Mouse (Mus musculus): Measurements from ENCODE around the gene Col27a1. TPM values are rescaled to one million over a fixed set of nuclear protein-coding genes. Genes with fewer than 3 reads are reported as not detected.

The Col27a1 gene
- total RNA-seq, 1 experiment = 2.4 TPM

DNA sequence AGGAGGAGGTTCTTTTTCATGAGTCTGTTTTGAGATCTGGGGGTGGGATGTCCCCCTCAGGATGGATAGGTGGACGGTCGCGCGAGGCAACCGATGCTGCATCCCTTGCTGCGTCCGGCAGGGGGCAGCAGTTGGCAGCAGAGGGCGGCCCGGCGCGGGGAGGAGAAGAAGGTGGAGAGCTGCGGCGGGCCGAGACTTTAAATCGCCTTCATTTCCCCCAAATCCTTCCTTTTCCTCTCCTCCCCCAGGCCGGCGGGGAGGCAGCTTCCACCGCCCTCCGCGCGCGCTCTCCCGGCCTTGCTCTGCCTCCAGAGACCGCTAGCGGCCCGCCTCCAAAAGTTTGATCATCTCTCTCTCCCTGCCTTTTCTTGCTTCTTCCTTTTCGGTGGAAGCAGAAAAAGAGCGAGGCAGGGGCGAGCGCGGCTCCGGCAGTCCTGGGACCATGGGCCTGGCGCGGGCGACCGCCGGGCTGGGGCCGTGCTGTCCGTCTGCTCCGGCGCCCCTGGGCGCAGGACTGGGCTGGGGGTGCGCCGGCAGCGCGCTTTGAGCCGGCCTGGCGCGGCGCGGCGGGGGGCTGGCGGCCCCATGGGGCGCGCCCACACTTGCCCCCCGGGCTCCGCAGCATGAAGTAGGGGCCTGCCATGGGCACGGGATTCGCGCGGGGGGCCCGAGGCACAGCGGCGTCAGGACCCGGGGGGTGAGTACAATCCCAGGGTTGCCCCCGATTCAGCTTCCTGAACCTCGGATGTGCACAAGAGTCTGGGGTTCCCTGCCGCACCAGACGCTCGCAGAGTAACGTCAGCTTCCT, 1.6 kb downstream of the Col27a1 start:
- Histone ChIP-seq H3K4me1 (ENCODE audit: control insufficient read depth in 2 of 2, insufficient read depth in 2 of 2, low read length in 2 of 2, poor library complexity in 1 of 2) (no peaks in the 10 kb centered on the region), H3K36me3 (ENCODE audit: control insufficient read depth, insufficient read depth, low read length, poor library complexity, severe bottlenecking) (no peaks in the 10 kb centered on the region), H3K9me3 (ENCODE audit: control insufficient read depth, insufficient read depth, low read depth, low read length) (no peaks in the 10 kb centered on the region), H3K27ac (ENCODE audit: insufficient read depth, low read depth, low read length, poor library complexity, severe bottlenecking) (no peak overlapping the region), H3K4me3 (ENCODE audit: insufficient read depth in 1 of 2, low read depth in 1 of 2, low read length in 2 of 2, poor library complexity in 1 of 2, severe bottlenecking in 1 of 2) (peak overlapping the region; percentile 62 to 87), H3K9ac (ENCODE audit: insufficient read depth, low read depth, low read length, poor library complexity, severe bottlenecking) (peak overlapping the region; percentile 67)
- no peak for TF ChIP-seq CHD2 (IDR thresholded peaks at IDR 0.05; ENCODE audit: low read depth, low read length)
- TF ChIP-seq HCFC1 (IDR thresholded peaks at IDR 0.05; ENCODE audit: borderline replicate concordance, insufficient read depth, low read length) = no peak
- no peak for TF ChIP-seq ZNF384 (IDR thresholded peaks at IDR 0.05; ENCODE audit: low read depth, low read length)
- no peak for TF ChIP-seq ZC3H11A (IDR thresholded peaks at IDR 0.05; ENCODE audit: borderline replicate concordance, low read depth, low read length)
- TF ChIP-seq MAFK (IDR thresholded peaks at IDR 0.05; ENCODE audit: insufficient read depth, low read depth, low read length) = no peak
- in situ Hi-C loops (cut with MboI; ENCODE audit: low sequenced_read_pairs in 2 of 2, unreplicated experiment in 2 of 2) = no loop called here
- DNase-seq (ENCODE audit: low read depth, low spot score) = peak; percentile 60

GRCm38 (mm10) chr4:63215993-63216531, 2.3 kb downstream of the Col27a1 start:
- H3K9ac ChIP-seq (ENCODE audit: insufficient read depth, low read depth, low read length, poor library complexity, severe bottlenecking) = peak overlapping the region; percentile 67; the same call in 1 of the 2 replicates
- H3K4me1 ChIP-seq (ENCODE audit: control insufficient read depth in 2 of 2, insufficient read depth in 2 of 2, low read length in 2 of 2, poor library complexity in 1 of 2) = no peaks in the 10 kb centered on the region
- no peaks in the 10 kb centered on the region for H3K36me3 ChIP-seq (ENCODE audit: control insufficient read depth, insufficient read depth, low read length, poor library complexity, severe bottlenecking)
- in situ Hi-C loops (cut with MboI; ENCODE audit: low sequenced_read_pairs in 2 of 2, unreplicated experiment in 2 of 2) = no loop called here
- peak overlapping the region; percentile 62 to 87 for H3K4me3 ChIP-seq (ENCODE audit: insufficient read depth in 1 of 2, low read depth in 1 of 2, low read length in 2 of 2, poor library complexity in 1 of 2, severe bottlenecking in 1 of 2)
- peak; percentile 67 for DNase-seq (ENCODE audit: low read depth, low spot score)
- no peak overlapping the region for H3K27ac ChIP-seq (ENCODE audit: insufficient read depth, low read depth, low read length, poor library complexity, severe bottlenecking)
- no peaks in the 10 kb centered on the region for H3K9me3 ChIP-seq (ENCODE audit: control insufficient read depth, insufficient read depth, low read depth, low read length)
- no peak for TF ChIP-seq HCFC1 (IDR thresholded peaks at IDR 0.05; ENCODE audit: borderline replicate concordance, insufficient read depth, low read length)
- no peak for TF ChIP-seq ZC3H11A (IDR thresholded peaks at IDR 0.05; ENCODE audit: borderline replicate concordance, low read depth, low read length)
- no peak for TF ChIP-seq CHD2 (IDR thresholded peaks at IDR 0.05; ENCODE audit: low read depth, low read length)
- TF ChIP-seq ZNF384 (IDR thresholded peaks at IDR 0.05; ENCODE audit: low read depth, low read length) = no peak
- TF ChIP-seq MAFK (IDR thresholded peaks at IDR 0.05; ENCODE audit: insufficient read depth, low read depth, low read length) = no peak

GRCm38 (mm10) chr4:63216566-63216965, 2.8 kb downstream of the Col27a1 start:
- Histone ChIP-seq H3K9ac (ENCODE audit: insufficient read depth, low read depth, low read length, poor library complexity, severe bottlenecking) (no peak overlapping the region), H3K36me3 (ENCODE audit: control insufficient read depth, insufficient read depth, low read length, poor library complexity, severe bottlenecking) (no peaks in the 10 kb centered on the region), H3K27ac (ENCODE audit: insufficient read depth, low read depth, low read length, poor library complexity, severe bottlenecking) (no peak overlapping the region), H3K4me3 (ENCODE audit: insufficient read depth in 1 of 2, low read depth in 1 of 2, low read length in 2 of 2, poor library complexity in 1 of 2, severe bottlenecking in 1 of 2) (peak overlapping the region in 1 of 2 experiments; percentile 62; a peak in 2 of 4 replicates), H3K4me1 (ENCODE audit: control insufficient read depth in 2 of 2, insufficient read depth in 2 of 2, low read length in 2 of 2, poor library complexity in 1 of 2) (no peaks in the 10 kb centered on the region), H3K9me3 (ENCODE audit: control insufficient read depth, insufficient read depth, low read depth, low read length) (no peaks in the 10 kb centered on the region)
- TF ChIP-seq ZC3H11A (IDR thresholded peaks at IDR 0.05; ENCODE audit: borderline replicate concordance, low read depth, low read length) (no peak), ZNF384 (IDR thresholded peaks at IDR 0.05; ENCODE audit: low read depth, low read length) (no peak), MAFK (IDR thresholded peaks at IDR 0.05; ENCODE audit: insufficient read depth, low read depth, low read length) (no peak), CHD2 (IDR thresholded peaks at IDR 0.05; ENCODE audit: low read depth, low read length) (no peak), HCFC1 (IDR thresholded peaks at IDR 0.05; ENCODE audit: borderline replicate concordance, insufficient read depth, low read length) (no peak)
- in situ Hi-C loops (cut with MboI; ENCODE audit: low sequenced_read_pairs in 2 of 2, unreplicated experiment in 2 of 2) = no loop called here
- DNase-seq (ENCODE audit: low read depth, low spot score) = no peak

DNA sequence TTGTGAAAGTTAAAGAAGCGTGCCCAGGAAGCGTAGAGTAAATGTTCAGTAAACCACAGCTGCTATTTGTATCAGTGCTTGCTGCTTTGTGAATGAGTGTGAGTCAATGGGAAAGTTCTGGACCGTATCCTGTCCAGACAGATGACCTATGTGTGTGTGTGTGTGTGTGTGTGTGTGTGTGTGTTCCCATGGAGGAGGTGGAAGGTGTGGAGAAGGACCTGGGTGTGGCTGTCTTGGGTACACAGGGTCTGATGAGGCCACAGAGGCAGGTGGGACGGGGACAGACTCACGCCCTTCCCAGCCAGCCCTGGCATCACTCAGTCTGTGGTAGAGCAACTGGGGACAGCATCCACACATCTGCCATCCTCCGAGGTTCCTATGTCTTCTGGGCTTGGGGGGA, 3.7 kb downstream of the Col27a1 start:
- TF ChIP-seq MAFK (IDR thresholded peaks at IDR 0.05; ENCODE audit: insufficient read depth, low read depth, low read length) (no peak), ZC3H11A (IDR thresholded peaks at IDR 0.05; ENCODE audit: borderline replicate concordance, low read depth, low read length) (no peak)
- Histone ChIP-seq H3K9ac (ENCODE audit: insufficient read depth, low read depth, low read length, poor library complexity, severe bottlenecking) (no peak overlapping the region), H3K27ac (ENCODE audit: insufficient read depth, low read depth, low read length, poor library complexity, severe bottlenecking) (no peak overlapping the region), H3K4me1 (ENCODE audit: control insufficient read depth in 2 of 2, insufficient read depth in 2 of 2, low read length in 2 of 2, poor library complexity in 1 of 2) (no peaks in the 10 kb centered on the region), H3K36me3 (ENCODE audit: control insufficient read depth, insufficient read depth, low read length, poor library complexity, severe bottlenecking) (no peaks in the 10 kb centered on the region), H3K9me3 (ENCODE audit: control insufficient read depth, insufficient read depth, low read depth, low read length) (no peaks in the 10 kb centered on the region), H3K4me3 (ENCODE audit: insufficient read depth in 1 of 2, low read depth in 1 of 2, low read length in 2 of 2, poor library complexity in 1 of 2, severe bottlenecking in 1 of 2) (no peak overlapping the region)
- in situ Hi-C loops (cut with MboI; ENCODE audit: low sequenced_read_pairs in 2 of 2, unreplicated experiment in 2 of 2) = no loop called here
- no peak for DNase-seq (ENCODE audit: low read depth, low spot score)
